Mouse (Mus musculus) bone marrow, adult 2 months (tissue): Measurements from ENCODE around the gene Mea1. TPM values are rescaled to one million over a fixed set of nuclear protein-coding genes. Genes with fewer than 3 reads are reported as not detected.

ENCODE experiments used
- H3K27ac ChIP-seq: fragments of 200-500 bp; 2 replicates; pipeline ENCODE4 v1.5.1; 2012; ENCODE audit warnings: low read depth, mild to moderate bottlenecking, control low read depth, inconsistent platforms, low read length; ENCODE audit not compliant: control insufficient read depth, poor library complexity, insufficient read depth
- H3K4me1 ChIP-seq: fragments of 200-500 bp; 2 replicates; pipeline ENCODE4 v1.6.1; 2011; ENCODE audit warnings: low read length; ENCODE audit not compliant: control insufficient read depth, insufficient read depth
- H3K4me3 ChIP-seq: fragments of 200-500 bp; replicated peaks from 2 replicates; pipeline ENCODE3; 2011; ENCODE audit warnings: mild to moderate bottlenecking, low read depth, low read length, control low read depth; ENCODE audit not compliant: control insufficient read depth
- CTCF ChIP-seq: fragments of 200-500 bp; IDR thresholded peaks from 2 replicates; pipeline ENCODE4 v1.5.1; 2011; ENCODE audit warnings: low read length, control low read depth; ENCODE audit not compliant: control insufficient read depth, insufficient read depth
- POLR2A ChIP-seq: fragments of 200-500 bp; IDR thresholded peaks from 2 replicates; pipeline ENCODE4 v1.6.1; 2011; ENCODE audit warnings: low read depth, mild to moderate bottlenecking, control low read depth, low read length, borderline replicate concordance; ENCODE audit not compliant: control insufficient read depth
- WGBS: fragments of 180-500 bp; shearing (Covaris S2); methylation state at CpG from one replicate; pipeline ENCODE4 v1.1.7; 2018; 5-methylcytosine and 5-hydroxymethylcytosine counted together
- polyA plus RNA-seq: library from polyadenylated mRNA; stranded (reverse); fragments of >200 nt; gene quantifications from 2 replicates; pipeline ENCODE4 v1.2.4, GENCODE M21; 2011; ENCODE audit warnings: low replicate concordance; ENCODE audit not compliant: missing spikeins, insufficient read depth, insufficient read length

The Mea1 gene
- polyA plus RNA-seq, 1 experiment: 53.0 TPM

GRCm38 (mm10) chr17:46728904-46729318 lies 50.3 kb downstream of the Mea1 start, which contains the start of gene Gnmt:
TSS of gene Gnmt (minus strand) at chr17:46729168.
- WGBS: 59% methylated on average over 24 of the region's 24 CpGs
- no peak within 1 kb of the TSS for H3K4me3 ChIP-seq
- no peaks in the 10 kb centered on the region for H3K4me1 ChIP-seq
- H3K27ac ChIP-seq: no peak within 1 kb of the TSS
- TF ChIP-seq CTCF: no peak
- no peak for TF ChIP-seq POLR2A

Other genes starting within 250 kb of the Mea1 start
- gene Crip3, start 249.9 kb upstream of the Mea1 start, polyA plus RNA-seq: 2.7 TPM in 1 of 2 replicates, not detected in the other
- 0.75 TPM in 1 of 2 replicates, not detected in the other for gene Slc22a7, start 240.3 kb upstream of the Mea1 start, polyA plus RNA-seq
- gene Ttbk1, start 191.1 kb upstream of the Mea1 start, polyA plus RNA-seq: 0.27 and 1.2 TPM in 2 replicates
- gene Dnph1, start 182.1 kb upstream of the Mea1 start, polyA plus RNA-seq: 11.5 and 16.2 TPM in 2 replicates
- 11.1 and 14.9 TPM in 2 replicates for gene Cul9, start 132.4 kb upstream of the Mea1 start, polyA plus RNA-seq
- 14.6 and 17.4 TPM in 2 replicates for gene Srf, start 122.6 kb upstream of the Mea1 start, polyA plus RNA-seq
- gene Ptk7, start 49.3 kb upstream of the Mea1 start, polyA plus RNA-seq: 0.68 and 3.9 TPM in 2 replicates
- gene Klc4, start 32.8 kb upstream of the Mea1 start, polyA plus RNA-seq: 6.6 and 11.9 TPM in 2 replicates
- 49.3 and 50.2 TPM in 2 replicates for gene Mrpl2, start 32.6 kb upstream of the Mea1 start, polyA plus RNA-seq
- 9.1 and 12.5 TPM in 2 replicates for gene Cul7, start 28.5 kb upstream of the Mea1 start, polyA plus RNA-seq
- gene Rrp36, start 4.4 kb upstream of the Mea1 start, polyA plus RNA-seq: 10.3 and 23.3 TPM in 2 replicates
- 37.6 and 41.7 TPM in 2 replicates for gene Klhdc3, start 2.1 kb downstream of the Mea1 start, polyA plus RNA-seq
- 23.7 and 47.1 TPM in 2 replicates for gene Ppp2r5d, start 26.3 kb downstream of the Mea1 start, polyA plus RNA-seq
- gene Pex6, start 32.7 kb downstream of the Mea1 start, polyA plus RNA-seq: 22.6 and 28.8 TPM in 2 replicates
- 2.9 and 3.0 TPM in 2 replicates for gene Gnmt, start 50.4 kb downstream of the Mea1 start, polyA plus RNA-seq
- 25.4 and 46.3 TPM in 2 replicates for gene Cnpy3, start 73.4 kb downstream of the Mea1 start, polyA plus RNA-seq
- 2.0 TPM in 1 of 2 replicates, not detected in the other for gene Ptcra, start 84.9 kb downstream of the Mea1 start, polyA plus RNA-seq
- 18.3 and 18.7 TPM in 2 replicates for gene 2310039H08Rik, start 93.8 kb downstream of the Mea1 start, polyA plus RNA-seq
- gene Rpl7l1, start 103.9 kb downstream of the Mea1 start, polyA plus RNA-seq: 26.9 and 45.0 TPM in 2 replicates
- 3.7 and 16.0 TPM in 2 replicates for gene Bicral, start 179.7 kb downstream of the Mea1 start, polyA plus RNA-seq
- 11.8 and 24.5 TPM in 2 replicates for gene Tbcc, start 211.9 kb downstream of the Mea1 start, polyA plus RNA-seq
- gene Prph2, start 231.7 kb downstream of the Mea1 start, polyA plus RNA-seq: not detected in 2 replicates